Mouse (Mus musculus) liver, embryonic 14.5 days (tissue): Measurements from ENCODE around the gene Gm3854.

Experiments used
- CTCF ChIP-seq: IDR thresholded peaks from 2 replicates; pipeline ENCODE4 v1.5.1; 2016; ENCODE audit warnings: antibody characterized with exemption, low read depth, control low read depth
- EP300 ChIP-seq: IDR thresholded peaks from 2 replicates; pipeline ENCODE4 v1.6.1; 2016; ENCODE audit warnings: antibody characterized with exemption, low read depth

DNA sequence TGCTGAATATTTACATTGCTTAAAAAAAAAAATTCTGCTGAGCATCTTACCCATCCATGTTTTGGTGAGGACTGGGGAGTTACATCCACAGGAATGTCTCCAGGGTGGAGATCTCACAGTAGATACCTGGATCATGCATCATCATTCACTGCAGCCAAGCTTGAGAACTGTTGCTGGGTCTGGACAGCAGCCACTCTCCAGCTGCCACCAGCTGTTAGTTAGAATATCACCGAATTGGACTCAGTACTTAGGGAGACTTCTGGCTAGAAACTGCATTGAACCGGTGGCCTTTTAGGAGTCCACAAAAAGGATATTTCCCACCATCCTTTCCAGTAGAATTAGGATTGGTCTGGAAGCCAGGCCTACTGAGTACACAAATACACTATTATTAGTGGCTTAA lies 14.6 kb downstream of the Gm3854 start:
- TF ChIP-seq CTCF (no peak), EP300 (no peak)
